Mouse (Mus musculus) bone marrow macrophage, adult 2 months (primary cell): ENCODE data around the gene Enox2. TPM values are rescaled to one million over a fixed set of nuclear protein-coding genes. Genes with fewer than 3 reads are reported as not detected.
"Not testable (repeated sequence)": the region's sequence is repeated elsewhere in the genome, so short reads cannot be mapped to it uniquely, and the experiment has no call there.

ENCODE experiments used
- H3K27ac ChIP-seq: 2 replicates; pipeline ENCODE4 v1.5.1; 2012; ENCODE audit warnings: low read depth, low read length; ENCODE audit not compliant: insufficient read depth
- H3K4me1 ChIP-seq: 2 replicates; pipeline ENCODE4 v1.6.1; 2012; ENCODE audit warnings: low read length; ENCODE audit not compliant: control insufficient read depth, insufficient read depth
- H3K4me3 ChIP-seq: 2 replicates; pipeline ENCODE4 v1.5.1; 2012; ENCODE audit warnings: mild to moderate bottlenecking, low read length, moderate library complexity; ENCODE audit not compliant: insufficient read depth
- CTCF ChIP-seq: IDR thresholded peaks from 2 replicates; pipeline ENCODE4 v1.5.1; 2012; ENCODE audit warnings: low read depth, mild to moderate bottlenecking, low read length, moderate library complexity
- POLR2A ChIP-seq: IDR thresholded peaks from 2 replicates; pipeline ENCODE4 v1.6.1; 2012; ENCODE audit warnings: mild to moderate bottlenecking, low read depth, low read length, borderline replicate concordance
- polyA plus RNA-seq: library from polyadenylated mRNA; stranded (reverse); fragments of >200 nt; gene quantifications from 2 replicates; pipeline ENCODE4 v1.2.4, GENCODE M21; 2012; ENCODE audit not compliant: missing spikeins, insufficient read depth, insufficient read length

The Enox2 gene
- polyA plus RNA-seq, 1 experiment = 24.9 TPM

DNA sequence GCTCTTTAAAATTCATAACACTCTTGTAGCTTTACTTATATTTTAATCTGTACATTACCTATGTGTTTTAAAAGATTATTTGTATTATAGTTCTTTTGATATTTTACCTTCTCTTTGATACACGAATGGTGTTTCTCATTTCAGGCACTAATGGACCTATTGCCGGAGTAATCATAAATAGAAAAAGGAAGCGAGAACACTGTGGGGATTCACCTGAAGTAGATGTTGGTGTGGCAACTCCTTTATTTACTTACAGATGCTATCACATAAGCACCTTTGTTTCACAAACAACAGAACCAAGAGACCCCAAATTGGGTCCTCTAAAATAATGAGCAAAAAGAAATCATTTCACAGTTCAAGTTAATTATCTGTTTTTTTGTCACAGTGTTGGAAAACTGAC is 109.4 kb downstream of the Enox2 start:
- TF ChIP-seq CTCF (no peak), POLR2A (no peak)
- H3K4me3 ChIP-seq = no peak overlapping the region
- H3K4me1 ChIP-seq = no peaks in the 10 kb centered on the region
- no peak overlapping the region for H3K27ac ChIP-seq

DNA sequence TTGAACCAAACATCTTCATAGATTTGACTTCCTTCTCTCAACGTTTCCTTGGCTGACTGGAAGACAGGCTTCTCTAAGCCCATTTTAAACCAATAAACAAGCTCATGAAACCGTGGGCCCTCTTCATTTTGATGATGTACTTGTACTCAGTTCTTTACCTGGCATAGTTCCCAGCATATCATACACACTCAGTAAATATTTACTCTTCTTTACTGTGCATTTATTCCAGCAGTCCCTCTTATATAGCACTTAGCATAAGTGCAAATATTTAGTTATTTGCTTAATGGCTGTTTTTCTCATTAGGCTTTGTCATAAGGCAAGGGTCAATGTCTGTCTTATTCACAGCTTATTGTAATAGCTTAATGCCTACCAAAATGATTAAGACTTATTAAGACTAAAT is 133.8 kb downstream of the Enox2 start:
- TF ChIP-seq CTCF (no peak), POLR2A (no peak)
- no peak overlapping the region for H3K4me3 ChIP-seq

DNA sequence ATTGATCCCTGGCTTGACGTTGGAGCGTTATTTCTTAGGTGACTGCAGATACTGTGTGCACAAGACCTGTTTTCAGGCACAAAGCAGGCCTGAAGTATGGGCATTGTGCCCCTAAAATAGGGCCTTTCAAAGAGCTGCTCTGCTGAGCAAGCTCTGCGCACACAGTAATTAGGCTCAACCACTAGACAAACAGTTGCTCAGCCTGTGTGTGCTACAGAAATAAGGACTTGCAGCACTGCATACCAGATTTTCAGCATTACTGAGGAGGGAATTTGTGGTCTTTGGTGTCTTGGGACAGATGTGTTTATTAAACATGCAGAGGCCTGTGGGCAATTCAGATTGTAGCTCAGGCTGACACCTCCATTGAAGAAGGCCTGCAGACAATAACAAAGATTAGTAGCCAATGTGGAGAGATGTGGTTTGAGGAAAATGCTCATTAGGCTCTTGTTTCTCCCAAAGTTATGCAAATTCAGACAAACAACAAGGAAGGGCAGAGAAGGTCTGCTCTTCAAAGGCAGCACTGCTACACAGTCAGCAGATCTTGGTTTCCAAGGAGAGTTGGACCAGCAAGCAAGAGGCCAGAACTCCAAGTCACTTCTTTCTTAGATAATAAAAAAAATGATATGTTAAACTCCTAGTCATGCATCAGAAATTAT is 163.2 kb downstream of the Enox2 start:
- H3K27ac ChIP-seq = no peak overlapping the region
- no peak for TF ChIP-seq CTCF
- TF ChIP-seq POLR2A = no peak
- H3K4me3 ChIP-seq = no peak overlapping the region
- no peaks in the 10 kb centered on the region for H3K4me1 ChIP-seq

More for the DNA sequence above, 133.8 kb downstream of the Enox2 start:
- H3K27ac ChIP-seq = no peak overlapping the region
- H3K4me1 ChIP-seq = no peaks in the 10 kb centered on the region

DNA sequence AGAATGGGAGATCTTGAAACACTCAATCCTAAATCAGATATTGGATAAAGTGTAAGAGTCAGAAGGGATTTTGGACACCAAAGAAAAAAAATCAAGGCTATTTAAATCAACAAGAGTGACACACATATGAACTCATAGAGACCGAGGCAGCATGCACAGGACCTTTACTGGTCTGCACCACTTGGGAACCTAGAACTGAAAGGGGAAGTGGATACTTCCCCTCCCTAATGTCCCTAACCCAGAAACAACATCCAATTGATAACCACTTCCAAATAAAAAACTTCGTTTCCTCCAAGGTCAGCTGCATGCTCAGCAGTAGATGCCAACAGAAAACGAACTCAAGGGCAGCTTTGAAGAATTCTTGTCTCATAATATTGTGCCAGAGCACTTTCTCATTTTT is 171.6 kb downstream of the Enox2 start:
- H3K27ac ChIP-seq = no peak overlapping the region

DNA sequence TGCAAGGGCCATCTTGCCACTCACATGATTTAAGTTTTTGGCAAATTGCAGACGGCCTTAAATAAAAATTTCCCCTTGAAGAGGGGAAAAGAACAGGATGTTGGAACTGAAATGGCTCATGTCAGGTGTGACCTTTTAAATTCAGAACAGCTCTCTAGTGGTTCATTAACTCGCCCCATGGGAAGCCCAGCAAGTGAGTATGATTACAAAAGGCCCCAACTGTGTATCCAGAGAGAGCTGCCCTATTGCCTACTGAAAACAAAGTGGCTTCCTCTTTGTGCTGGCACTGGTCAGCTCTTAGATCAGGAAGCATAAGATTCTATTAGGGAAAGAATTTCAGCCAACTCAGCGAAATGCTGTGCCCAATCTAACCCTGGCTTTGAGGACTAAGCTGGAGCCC is 175.6 kb downstream of the Enox2 start:
- H3K4me1 ChIP-seq = peaks cover 4% of the 10 kb centered on the region; the same call in 1 of the 2 replicates
- TF ChIP-seq POLR2A = no peak
- TF ChIP-seq CTCF = no peak
- no peak overlapping the region for H3K4me3 ChIP-seq
- peak overlapping the region; percentile 26; the same call in 1 of the 2 replicates for H3K27ac ChIP-seq

More for the DNA sequence above, 171.6 kb downstream of the Enox2 start:
- peaks cover 4% of the 10 kb centered on the region; the same call in 1 of the 2 replicates for H3K4me1 ChIP-seq
- no peak overlapping the region for H3K4me3 ChIP-seq
- TF ChIP-seq POLR2A (no peak), CTCF (no peak)

DNA sequence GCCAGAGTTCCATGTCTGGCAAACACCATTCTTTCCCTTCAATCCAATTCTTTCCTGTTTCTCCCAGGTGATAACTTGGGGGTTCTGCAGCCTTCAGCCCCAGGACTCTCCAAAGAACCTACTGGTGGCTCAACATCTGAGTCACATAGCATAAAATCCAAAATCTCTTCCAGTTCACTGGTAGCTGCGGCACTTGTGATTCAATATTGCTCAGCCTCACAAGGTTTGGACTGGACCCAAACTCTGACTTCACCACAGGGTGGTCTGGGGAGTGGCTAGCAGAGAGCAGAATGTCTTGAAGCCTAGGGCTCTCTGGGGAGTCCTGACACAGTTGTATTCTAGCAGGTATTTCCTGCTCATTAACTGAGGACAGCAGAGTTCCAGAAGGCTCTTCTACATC is 187.5 kb downstream of the Enox2 start:
- H3K4me3 ChIP-seq, H3K4me1 ChIP-seq, H3K27ac ChIP-seq: not testable (repeated sequence)

DNA sequence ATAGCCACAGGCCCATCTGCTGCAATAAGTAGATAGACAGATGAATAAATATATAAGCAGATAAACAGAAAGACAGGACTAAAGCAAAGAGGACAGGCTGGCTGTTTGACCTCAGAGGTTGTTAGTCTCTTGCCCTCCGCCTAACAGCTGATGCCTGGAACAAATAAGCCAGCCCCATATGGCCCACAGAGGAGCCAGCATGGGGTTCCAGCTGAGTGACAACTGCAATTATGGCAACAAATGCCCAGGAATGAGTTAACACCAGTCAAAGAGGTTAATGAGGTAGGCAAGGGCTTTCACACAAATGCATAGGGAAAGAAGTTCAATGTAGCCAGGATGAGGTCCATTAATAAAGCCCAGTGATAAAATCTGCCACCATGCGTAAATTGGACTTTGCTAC is 191.8 kb downstream of the Enox2 start:
- Histone ChIP-seq H3K4me1 (peaks cover 3% of the 10 kb centered on the region), H3K4me3 (no peak overlapping the region), H3K27ac (no peak overlapping the region)
- TF ChIP-seq CTCF (no peak), POLR2A (no peak)

DNA sequence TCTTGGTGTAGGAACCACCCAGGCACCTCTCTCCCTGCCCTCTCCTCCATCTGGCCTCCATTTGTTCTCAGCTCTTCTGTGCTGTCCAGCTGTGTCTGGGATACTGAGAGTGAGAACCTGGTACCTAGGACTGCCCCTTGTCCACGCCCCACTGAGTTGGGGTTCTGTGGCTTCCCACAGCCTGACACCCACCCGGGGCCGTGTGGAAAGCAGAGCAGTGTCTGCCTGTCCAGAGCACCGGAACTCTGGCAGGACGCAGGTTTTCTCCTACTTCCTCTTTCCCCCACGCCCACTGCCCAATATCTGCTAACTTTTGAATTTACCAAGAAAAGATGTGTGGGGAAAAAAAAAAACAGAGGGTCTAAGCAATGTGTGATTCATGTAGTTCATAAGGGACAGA is 213.0 kb downstream of the Enox2 start:
- TF ChIP-seq CTCF (no peak), POLR2A (no peak)
- Histone ChIP-seq H3K4me1 (no peaks in the 10 kb centered on the region), H3K27ac (no peak overlapping the region), H3K4me3 (no peak overlapping the region)

DNA sequence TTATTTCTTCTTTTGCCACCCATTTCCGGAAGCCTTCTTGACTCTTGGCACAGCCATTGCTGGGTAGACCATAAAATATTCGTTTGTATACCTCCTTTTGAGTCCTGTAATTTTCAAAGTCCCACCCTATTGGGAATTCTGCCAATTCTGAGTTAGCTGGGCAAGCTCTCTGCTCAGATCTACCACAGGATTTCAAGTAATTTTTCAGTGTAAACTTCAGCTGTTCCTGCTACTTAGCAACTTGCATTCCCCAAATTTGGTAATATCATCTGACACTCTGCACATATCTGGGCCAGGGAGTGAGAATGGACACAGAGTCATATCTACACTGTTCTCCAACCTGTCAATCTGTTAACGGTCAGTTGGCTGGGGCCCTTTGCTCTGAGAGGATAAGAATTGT is 214.5 kb downstream of the Enox2 start:
- Histone ChIP-seq H3K4me3 (no peak overlapping the region), H3K27ac (no peak overlapping the region), H3K4me1 (no peaks in the 10 kb centered on the region)
- TF ChIP-seq POLR2A (no peak), CTCF (no peak)

DNA sequence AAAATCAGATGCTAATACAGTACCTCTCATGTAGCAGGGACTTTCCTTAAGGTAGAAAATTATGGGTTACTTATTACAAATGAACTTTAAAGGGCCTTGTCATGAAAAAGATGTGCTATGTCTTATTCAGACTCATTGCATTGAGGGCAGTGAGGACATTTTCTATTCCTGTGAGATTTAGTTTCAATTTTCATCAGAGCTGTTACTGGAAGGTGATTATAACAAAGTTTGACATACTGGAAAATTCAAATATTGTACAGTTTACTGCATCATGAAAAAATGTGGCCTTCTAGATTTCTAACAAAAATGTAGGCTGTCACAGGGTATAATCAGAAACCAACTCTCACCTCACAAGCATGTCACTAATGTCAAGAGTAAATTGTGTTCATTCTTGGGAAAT is 242.9 kb downstream of the Enox2 start:
- Histone ChIP-seq H3K4me3 (no peak overlapping the region), H3K4me1 (no peaks in the 10 kb centered on the region), H3K27ac (no peak overlapping the region)
- TF ChIP-seq POLR2A (no peak), CTCF (no peak)

DNA sequence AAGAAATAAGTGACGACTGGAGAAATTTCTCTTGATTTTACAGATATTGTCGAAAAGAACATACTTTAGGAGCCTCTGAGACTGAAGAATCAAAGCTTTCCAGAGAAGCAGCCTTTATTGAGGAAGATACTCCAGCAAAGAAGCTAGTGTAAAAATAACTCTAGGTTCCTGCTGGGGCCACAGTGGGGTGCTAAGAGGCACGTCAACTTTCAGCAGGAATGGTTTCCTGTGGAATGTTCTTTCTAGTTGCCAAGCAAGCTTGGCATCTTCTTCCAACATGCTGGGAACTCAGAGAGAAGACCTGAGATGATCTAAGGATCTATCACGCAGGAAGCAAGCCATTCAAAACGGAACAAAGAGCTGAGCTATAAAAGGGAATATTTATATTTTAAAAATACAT is 278.3 kb downstream of the Enox2 start:
- no peak for TF ChIP-seq CTCF
- Histone ChIP-seq H3K4me1 (no peaks in the 10 kb centered on the region), H3K27ac (no peak overlapping the region), H3K4me3 (no peak overlapping the region)
